Comparison of ENCODE assay signal across 8 mouse cellular contexts in the genomic region with DNA sequence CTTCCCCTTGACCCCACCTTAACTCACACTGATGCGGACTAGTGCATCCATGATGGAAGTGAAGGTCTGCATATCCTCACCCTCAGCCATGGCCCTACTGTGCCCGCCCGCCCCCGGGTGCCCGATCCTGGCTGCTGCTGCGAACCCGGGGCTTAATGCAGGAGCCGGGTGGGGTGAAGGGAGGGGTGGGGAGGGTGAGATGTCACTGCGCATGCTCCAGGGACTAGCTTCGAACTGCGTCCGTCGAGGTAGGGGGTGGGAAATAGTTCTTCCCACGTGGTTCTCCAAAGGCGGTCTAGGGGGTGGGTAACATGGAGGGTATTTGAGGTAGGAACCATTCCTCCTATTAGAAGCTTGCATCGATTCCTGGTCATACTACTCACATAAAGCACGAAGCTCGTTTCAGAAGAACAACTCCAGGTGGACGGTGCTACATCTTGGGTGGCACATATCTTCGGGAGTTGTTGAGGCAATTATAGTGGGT. TPM values are rescaled to one million over a fixed set of nuclear protein-coding genes. Genes with fewer than 3 reads are reported as not detected.
DNase-seq lines count a peak whose midpoint lies in the region; ATAC-seq and TF ChIP-seq lines count a peak whose summit lies in the region.

Gene Krtcap2 (plus strand): TSS at position 279 of the 484 bp plus-strand sequence.

- TF ChIP-seq POLR2A in limb, embryonic 14.5 days (IDR thresholded peaks at IDR 0.05; ENCODE audit: borderline replicate concordance, extremely low read depth, insufficient read depth, insufficient read length) = no peak
- peak; percentile 39; the same call in 1 of the 2 replicates for TF ChIP-seq POLR2A in olfactory bulb, adult 2 months (IDR thresholded peaks at IDR 0.05; ENCODE audit: insufficient read depth, low read depth, low read length)

- H3K27me3 ChIP-seq in hindbrain, embryonic 15.5 days = no peaks in the 10 kb centered on the region
- no peaks in the 10 kb centered on the region for H3K27me3 ChIP-seq in limb, embryonic 14.5 days (ENCODE audit: control insufficient read depth, insufficient read depth, low read length)

- peak within 1 kb of the TSS; percentile 81 for H3K9ac ChIP-seq in ES-E14 (ENCODE audit: insufficient read depth, low read depth, low read length, poor library complexity, severe bottlenecking)
- peak within 1 kb of the TSS; percentile 71 for H3K9ac ChIP-seq in hindbrain, embryonic 15.5 days
- H3K9ac ChIP-seq in limb, embryonic 14.5 days (ENCODE audit: low read depth, low read length, severe bottlenecking) = peak within 1 kb of the TSS; percentile 75

- H3K27ac ChIP-seq in ES-E14 (ENCODE audit: insufficient read depth, low read depth, low read length, poor library complexity, severe bottlenecking) = 0 out of 2 replicates have a peak within 1 kb of the TSS, but pooled peaks have one; percentile 4
- peak within 1 kb of the TSS; percentile 96 for H3K27ac ChIP-seq in hindbrain, embryonic 15.5 days (replicated peaks)
- H3K27ac ChIP-seq in limb, embryonic 14.5 days (replicated peaks; ENCODE audit: low read depth, low read length) = peak within 1 kb of the TSS; percentile 65
- H3K27ac ChIP-seq in olfactory bulb, adult 2 months (ENCODE audit: insufficient read depth, low read depth, low read length) = peak within 1 kb of the TSS; percentile 88

- peak within 1 kb of the TSS; percentile 74 to 100 for H3K4me3 ChIP-seq in ES-E14 (ENCODE audit: insufficient read depth in 1 of 2, low read depth in 1 of 2, low read length in 2 of 2, poor library complexity in 1 of 2, severe bottlenecking in 1 of 2)
- H3K4me3 ChIP-seq in hindbrain, embryonic 15.5 days = peak within 1 kb of the TSS; percentile 88
- peak within 1 kb of the TSS; percentile 86 for H3K4me3 ChIP-seq in limb, embryonic 14.5 days (replicated peaks; ENCODE audit: low read length)
- peak within 1 kb of the TSS; percentile 95 for H3K4me3 ChIP-seq in olfactory bulb, adult 2 months (ENCODE audit: insufficient read depth, low read depth, low read length)

- peak within 1 kb of the TSS; percentile 88 for H3K4me2 ChIP-seq in hindbrain, embryonic 15.5 days
- H3K4me2 ChIP-seq in limb, embryonic 14.5 days (replicated peaks; ENCODE audit: low read depth, low read length, severe bottlenecking) = peak within 1 kb of the TSS; percentile 90

- peaks cover 5 to 20% of the 10 kb centered on the region in 2 experiments; a peak in 3 of 4 replicates for H3K4me1 ChIP-seq in ES-E14 (ENCODE audit: control insufficient read depth in 2 of 2, insufficient read depth in 2 of 2, low read length in 2 of 2, poor library complexity in 1 of 2)
- H3K4me1 ChIP-seq in hindbrain, embryonic 15.5 days (replicated peaks) = peaks cover 51% of the 10 kb centered on the region
- H3K4me1 ChIP-seq in limb, embryonic 14.5 days (ENCODE audit: control insufficient read depth, insufficient read depth, low read length) = peaks cover 29% of the 10 kb centered on the region
- H3K4me1 ChIP-seq in olfactory bulb, adult 2 months (ENCODE audit: control insufficient read depth, insufficient read depth, low read length) = peaks cover 21% of the 10 kb centered on the region

- ATAC-seq in hindbrain, embryonic 15.5 days (ENCODE audit: low FRiP score, low read depth) = peak; percentile 75
- peak; percentile 56 for ATAC-seq in limb, embryonic 14.5 days (ENCODE audit: low FRiP score, low read depth)

- peaks cover 15% of the 10 kb centered on the region; the same call in 1 of the 2 replicates for H3K36me3 ChIP-seq in ES-E14 (ENCODE audit: control insufficient read depth, insufficient read depth, low read length, poor library complexity, severe bottlenecking)
- peaks cover 20% of the 10 kb centered on the region for H3K36me3 ChIP-seq in hindbrain, embryonic 15.5 days
- peaks cover 25% of the 10 kb centered on the region for H3K36me3 ChIP-seq in limb, embryonic 14.5 days (ENCODE audit: control insufficient read depth, insufficient read depth, low read length)

- no peak for TF ChIP-seq CTCF in olfactory bulb, adult 2 months (IDR thresholded peaks at IDR 0.05; ENCODE audit: insufficient read depth, low read depth, low read length)

- in situ Hi-C loops in ES-E14 (cut with MboI; ENCODE audit: low sequenced_read_pairs in 2 of 2, unreplicated experiment in 2 of 2) = no loop called here

- H3K9me3 ChIP-seq in ES-E14 (ENCODE audit: control insufficient read depth, insufficient read depth, low read depth, low read length) = no peaks in the 10 kb centered on the region
- no peaks in the 10 kb centered on the region for H3K9me3 ChIP-seq in hindbrain, embryonic 15.5 days
- no peaks in the 10 kb centered on the region for H3K9me3 ChIP-seq in limb, embryonic 14.5 days (ENCODE audit: control insufficient read depth, low read length)

- DNase-seq in A20 (ENCODE audit: low read depth, low spot score) (peak; percentile 92), ES-E14 (ENCODE audit: low read depth, low spot score) (no peak)
- DNase-seq in cerebellum, postnatal 25 days = peak; percentile 80 to 88
- no peak for DNase-seq in gastrocnemius, adult 8-10 months (ENCODE audit: low spot score in 2 of 2)
- peak; percentile 72 for DNase-seq in limb, embryonic 14.5 days (ENCODE audit: low spot score)
- DNase-seq in spleen, adult 12 weeks (ENCODE audit: low spot score) = no peak

- 2% methylated on average over 20 of the region's 20 CpGs for WGBS in hindbrain, embryonic 15.5 days
- 4% methylated on average over 20 of the region's 20 CpGs for WGBS in limb, embryonic 14.5 days
- WGBS in olfactory bulb, adult 2 months = 1% methylated on average over 20 of the region's 20 CpGs

TF ChIP-seq in ES-E14, 5 proteins besides CTCF, POLR2A, EP300 and RAD21:
- TF ChIP-seq ZNF384 (IDR thresholded peaks at IDR 0.05; ENCODE audit: low read depth, low read length) = no peak
- no peak for TF ChIP-seq HCFC1 (IDR thresholded peaks at IDR 0.05; ENCODE audit: borderline replicate concordance, insufficient read depth, low read length)
- TF ChIP-seq MAFK (IDR thresholded peaks at IDR 0.05; ENCODE audit: insufficient read depth, low read depth, low read length) = no peak

RNA-seq across cellular contexts. Expression of gene Krtcap2, which starts in this region (rescaled TPM):
- total RNA-seq in ES-E14 (2012; rRNA removed) = 113 and 134 TPM in 2 replicates
- 10 to 100 TPM; 64.7 to 88.3 (median 74.6) TPM for total RNA-seq in gastrocnemius, adult 8-10 months (2022)
- polyA plus RNA-seq in hindbrain, embryonic 15.5 days (2015; fragmentation: Nextera tagmentation; extraction: Ambion mirVana) = 196 and 211 TPM in 2 replicates
- 121 and 153 TPM in 2 replicates for polyA plus RNA-seq in limb, embryonic 14.5 days (2012; rRNA removed)
- polyA plus RNA-seq in limb, embryonic 14.5 days (2014; fragmentation: Nextera tagmentation; extraction: Ambion mirVana) = 352 and 353 TPM in 2 replicates
- polyA plus RNA-seq in olfactory bulb, adult 2 months (2012; ENCODE audit: insufficient read depth, insufficient read length, low replicate concordance, missing spikeins) = not detected in 2 replicates

Comparison
In these comparisons a context has a peak if more than half of its experiments do, and no peak if none do; other contexts are left out.
1. DNase-seq: peak in A20 (single experiment), cerebellum, postnatal 25 days (2 of 2) and limb, embryonic 14.5 days (single experiment); none in ES-E14 (single experiment), gastrocnemius, adult 8-10 months (0 of 2) and spleen, adult 12 weeks (single experiment).
2. H3K27ac ChIP-seq: peak in every context shown above with its lines; median percentile 96 in hindbrain, embryonic 15.5 days; 88 in olfactory bulb, adult 2 months; 65 in limb, embryonic 14.5 days; 4 in ES-E14.
3. Peak in every context shown above with its lines, with median percentiles within 50 percentile points of each other: H3K4me3 ChIP-seq and H3K9ac ChIP-seq.